Mouse (Mus musculus) liver, embryonic 11.5 days (tissue): Measurements from ENCODE around the gene Parp4. TPM values are rescaled to one million over a fixed set of nuclear protein-coding genes. Genes with fewer than 3 reads are reported as not detected.

Source experiments
- polyA plus RNA-seq: library from polyadenylated mRNA; unstranded; fragments of >200 nt; fragmentation: Nextera tagmentation; extraction: Ambion mirVana; gene quantifications from 2 replicates; pipeline ENCODE4 v1.2.1, GENCODE M21; 2014

The Parp4 gene
- polyA plus RNA-seq, 1 experiment from 2014 or later: 3.0 TPM

Other genes with a start within 250 kb of the Parp4 start
- gene Atp12a, start 210.6 kb upstream of the Parp4 start, polyA plus RNA-seq: 0.14 TPM in 1 of 2 replicates, not detected in the other
- gene Rnf17, start 173.0 kb upstream of the Parp4 start, polyA plus RNA-seq: 7.5 and 7.9 TPM in 2 replicates
- gene Cenpj, start 194 bp upstream of the Parp4 start, polyA plus RNA-seq: 9.8 and 11.1 TPM in 2 replicates
- gene Mphosph8, start 92.6 kb downstream of the Parp4 start, polyA plus RNA-seq: 23.8 and 30.9 TPM in 2 replicates
- 31.0 and 33.8 TPM in 2 replicates for gene Pspc1, start 202.7 kb downstream of the Parp4 start, polyA plus RNA-seq
- gene Zmym5, start 236.1 kb downstream of the Parp4 start, polyA plus RNA-seq: 15.2 and 15.6 TPM in 2 replicates